Mouse (Mus musculus) telencephalon, adult 2 months (tissue): Measurements from ENCODE around the gene Prelp.
"Not testable (repeated sequence)": the region's sequence is repeated elsewhere in the genome, so short reads cannot be mapped to it uniquely, and the experiment has no call there.

ENCODE experiments used
- DNase-seq: peaks from one replicate; pipeline ENCODE4 v3.0.0-alpha.2; 2011; ENCODE audit warnings: low read depth, low spot score

The Prelp gene

DNA sequence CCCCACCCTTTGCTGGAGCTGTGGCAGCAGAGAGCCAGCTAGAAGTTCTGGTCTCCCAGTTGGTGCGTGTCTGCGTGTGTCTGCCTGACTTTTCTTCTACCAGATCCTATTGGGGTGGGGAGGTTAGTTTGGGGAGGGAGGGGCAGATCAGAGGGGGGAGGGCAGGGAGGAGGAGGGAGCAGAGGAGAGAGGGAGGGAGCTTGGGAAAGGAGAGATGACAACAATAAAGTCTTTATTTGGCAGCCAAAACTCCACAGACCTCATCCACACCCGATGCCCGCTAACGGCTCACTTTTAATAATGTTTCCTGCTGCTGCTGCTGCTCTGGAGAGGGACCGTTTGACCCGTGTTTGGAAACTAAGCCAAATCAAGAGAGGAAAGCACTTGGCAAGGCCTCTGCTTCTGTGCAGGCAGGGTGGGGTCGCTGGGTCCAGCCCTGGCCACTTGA, at the start of gene Prelp:
Gene Prelp (minus strand): TSS at position 111 of the 448 bp plus-strand sequence.
- no peak for DNase-seq

- DNase-seq = no peak
Measured at GRCm38 (mm10) chr1:133969427-133969826, 48.2 kb upstream of the Prelp start.

DNA sequence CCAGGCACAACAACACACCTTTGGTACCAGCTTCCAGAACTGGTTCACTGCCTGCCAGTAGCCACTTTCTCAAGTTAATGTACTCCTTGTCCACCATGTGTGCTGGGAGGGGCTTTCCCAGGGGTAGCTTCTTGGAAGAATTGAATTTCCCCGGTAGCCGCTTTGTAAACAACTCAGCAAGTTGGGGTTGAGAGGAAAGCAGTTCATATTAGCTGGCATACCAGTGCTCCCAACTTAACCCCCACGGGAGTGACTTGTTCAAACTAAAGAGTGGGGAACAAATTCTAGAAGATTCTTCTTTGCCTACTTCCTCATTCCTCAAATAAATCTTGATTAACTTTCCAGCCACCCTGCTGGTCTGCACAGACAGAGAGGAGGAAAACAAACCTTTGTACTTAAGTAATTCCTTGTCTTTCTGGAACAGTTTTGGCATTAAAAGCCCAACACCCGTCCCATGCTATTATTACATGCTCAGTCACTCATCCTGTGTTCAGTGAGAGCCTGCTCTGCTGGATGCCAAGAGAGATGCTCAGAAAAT, 47.6 kb upstream of the Prelp start:
- DNase-seq = no peak

DNA sequence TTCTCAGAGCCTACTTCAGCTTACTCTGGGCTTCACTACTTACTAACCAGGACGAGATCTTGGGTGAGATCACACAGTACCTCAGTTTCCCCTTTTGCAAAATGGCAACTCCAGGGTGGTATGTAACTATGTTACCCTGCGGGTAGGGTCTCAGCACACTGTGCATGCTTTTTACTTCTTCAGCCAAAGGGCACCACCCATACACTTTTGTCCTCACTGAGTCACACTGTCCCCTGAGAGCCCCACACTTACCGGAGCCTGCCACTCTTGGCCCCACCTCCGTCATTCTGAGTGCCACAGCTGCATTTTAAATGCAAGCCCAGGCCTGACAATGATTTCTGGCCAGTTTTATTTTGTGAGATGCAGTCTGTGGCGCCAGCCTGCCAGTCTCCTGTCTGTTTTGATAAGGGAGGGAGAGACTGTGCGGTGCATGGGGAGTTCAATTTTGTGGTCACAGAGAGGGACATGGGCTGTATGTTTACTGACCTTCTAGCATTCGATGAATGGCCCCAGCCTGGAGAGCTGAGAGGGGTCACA, 46.3 kb upstream of the Prelp start:
- DNase-seq = no peak

DNA sequence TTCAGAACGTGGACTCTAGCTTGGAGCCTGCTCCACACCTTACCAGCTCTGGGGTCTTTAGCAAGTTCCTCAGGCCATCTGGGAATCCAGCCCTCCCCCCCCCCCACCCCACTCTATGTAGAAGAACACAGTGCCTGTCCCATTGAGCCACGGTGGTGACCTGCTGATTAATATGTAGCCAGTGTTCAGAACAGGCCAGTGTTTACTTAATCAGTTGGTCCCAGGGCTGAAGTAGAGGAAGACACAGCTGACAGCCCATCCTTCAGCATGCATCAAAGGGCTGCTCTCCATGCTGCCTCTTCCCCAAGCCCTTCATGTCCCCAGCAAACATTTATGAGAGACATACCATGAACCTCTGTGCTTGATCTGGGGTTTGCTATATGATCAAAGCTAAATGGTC, 44.8 kb upstream of the Prelp start:
- no peak for DNase-seq

DNA sequence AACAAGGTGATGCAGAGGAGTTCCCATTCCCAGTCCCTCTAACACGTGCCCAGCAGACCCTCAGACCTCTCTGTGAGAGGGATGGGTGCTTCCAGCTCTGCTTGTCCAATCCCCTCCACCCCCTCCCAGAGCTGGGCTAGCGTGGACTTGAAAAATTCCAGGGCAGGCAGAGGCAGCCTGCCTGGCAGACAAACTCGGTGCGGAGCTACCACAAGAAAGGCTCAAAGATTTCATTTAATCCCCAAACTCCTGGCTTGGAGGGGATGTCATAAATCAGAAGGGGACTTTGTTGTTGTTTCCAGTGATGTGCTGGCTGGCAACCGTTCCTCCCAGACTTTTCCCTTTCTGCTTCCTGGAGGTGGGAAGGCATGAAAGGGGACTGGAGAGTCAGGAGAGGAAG, 44.1 kb upstream of the Prelp start:
- DNase-seq = no peak

- DNase-seq = no peak
Measured at GRCm38 (mm10) chr1:133964742-133965141, 43.5 kb upstream of the Prelp start.

- not testable (repeated sequence) for DNase-seq
Measured at GRCm38 (mm10) chr1:133963578-133963977, 42.4 kb upstream of the Prelp start.

DNA sequence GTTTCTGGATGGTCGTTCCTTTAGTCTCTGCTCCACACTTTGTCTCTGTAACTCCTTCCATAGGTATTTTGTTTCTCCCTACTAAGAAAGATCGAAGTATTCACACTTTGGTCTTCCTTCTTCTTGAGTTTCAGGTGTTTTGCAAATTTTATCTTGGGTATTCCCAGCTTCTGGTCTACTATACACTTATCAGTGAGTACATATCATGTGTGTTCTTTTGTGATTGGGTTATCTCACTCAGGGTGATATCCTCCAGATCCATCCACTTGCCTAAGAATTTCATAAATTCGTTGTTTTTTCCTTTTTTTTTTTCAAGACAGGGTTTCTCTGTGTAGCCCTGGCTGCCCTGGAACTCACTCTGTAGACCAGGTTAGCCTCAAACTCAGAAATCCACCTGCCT, 41.9 kb upstream of the Prelp start:
- DNase-seq = not testable (repeated sequence)

- no peak for DNase-seq
Measured at GRCm38 (mm10) chr1:133961281-133962134, 40.3 kb upstream of the Prelp start.

DNA sequence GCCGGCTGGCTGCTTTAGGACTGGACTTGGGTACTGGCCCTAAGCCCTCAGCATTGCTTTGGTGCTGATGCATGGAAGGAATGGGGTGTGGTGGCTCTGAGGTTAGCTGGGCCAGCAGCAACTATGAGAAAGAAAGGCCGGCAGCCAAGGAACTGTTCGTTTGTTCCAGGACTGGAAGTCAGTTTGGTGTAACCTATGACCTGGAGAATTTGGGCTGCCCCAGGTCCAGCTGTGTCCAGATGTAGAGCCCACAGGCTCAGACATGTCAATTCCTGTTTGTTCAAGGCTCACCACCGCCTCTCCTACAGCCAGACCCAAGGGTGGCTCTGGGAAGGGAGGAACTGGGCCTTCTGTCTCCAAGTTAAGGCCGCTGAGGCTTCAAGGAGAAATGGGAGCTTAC, 38.3 kb upstream of the Prelp start:
- DNase-seq = no peak

- no peak for DNase-seq
Measured at GRCm38 (mm10) chr1:133954009-133954408, 32.8 kb upstream of the Prelp start.

DNA sequence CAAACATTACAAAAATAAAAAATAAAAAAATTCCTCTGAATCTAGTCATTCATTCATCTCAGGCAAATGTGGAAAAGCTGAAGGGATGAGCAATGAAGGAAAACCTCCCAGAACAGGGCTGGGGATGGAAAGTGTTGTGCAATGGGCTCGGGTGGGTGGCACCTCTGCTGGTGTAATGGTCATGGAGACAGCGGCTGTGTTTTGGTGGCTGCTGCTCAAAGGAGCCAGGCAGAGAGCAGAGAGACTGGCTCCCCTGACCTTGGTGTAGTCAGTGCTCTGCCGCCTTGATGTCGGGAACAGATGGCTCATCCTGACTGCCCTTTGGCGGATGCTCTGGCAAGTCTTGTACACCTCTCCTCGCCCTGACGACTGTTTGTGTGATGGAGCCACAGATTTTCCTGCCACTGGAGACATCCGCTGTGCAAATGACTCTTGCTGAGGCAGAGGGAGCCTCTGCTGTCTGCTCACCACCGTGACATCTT, 32.1 kb upstream of the Prelp start:
- no peak for DNase-seq

DNA sequence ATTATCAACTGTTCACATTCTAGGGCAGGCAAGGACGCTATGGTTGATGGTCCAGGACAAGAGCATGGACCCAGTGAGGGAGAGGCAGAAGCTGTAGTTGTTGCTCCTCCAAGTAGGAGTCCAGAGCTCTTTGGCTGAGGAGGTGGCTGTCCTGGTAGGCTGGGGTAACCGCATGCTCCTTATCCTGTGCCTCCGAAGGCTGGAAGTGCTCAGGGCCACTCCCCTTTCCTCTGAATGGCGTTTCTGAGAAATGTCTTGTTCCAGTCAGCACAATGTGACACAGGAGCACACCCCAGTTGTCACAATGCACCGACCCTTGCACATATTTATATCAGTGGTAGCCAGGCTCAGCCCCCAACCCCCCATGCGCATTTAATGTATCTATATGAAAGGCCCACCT, 30.4 kb upstream of the Prelp start:
- no peak for DNase-seq

DNA sequence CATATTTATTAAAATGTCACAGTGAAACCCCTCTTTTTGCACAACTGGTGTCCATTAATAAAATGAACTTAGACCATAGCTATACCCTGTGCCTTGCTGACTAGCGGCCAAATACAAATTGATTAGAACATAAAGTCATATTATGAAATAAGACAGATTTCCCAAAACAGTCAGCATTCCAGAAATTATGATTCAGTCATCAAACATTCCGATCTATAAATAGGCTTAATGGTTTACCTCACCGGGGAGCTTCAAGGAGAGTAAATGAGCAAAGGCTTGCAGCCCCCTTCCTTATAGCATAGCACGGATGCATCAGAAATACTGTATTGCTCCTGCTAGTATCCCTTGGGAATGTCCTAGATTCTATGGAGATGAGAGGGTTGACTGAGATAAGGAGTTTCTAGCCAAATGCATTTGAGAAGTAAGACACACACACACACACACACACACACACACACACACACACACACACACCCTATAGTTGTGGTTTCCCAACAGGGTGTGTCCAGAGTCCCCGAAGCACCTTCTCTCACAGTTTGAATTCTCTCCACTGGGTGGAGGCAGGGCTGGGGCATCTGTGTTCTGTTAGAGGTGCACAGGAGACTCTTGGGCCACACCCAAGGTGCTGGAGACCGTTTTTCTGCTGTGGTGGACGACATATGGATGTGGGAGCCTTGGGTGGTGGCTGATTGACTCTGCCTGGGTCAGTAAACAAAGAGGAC, 29.0 kb upstream of the Prelp start:
- no peak for DNase-seq

DNA sequence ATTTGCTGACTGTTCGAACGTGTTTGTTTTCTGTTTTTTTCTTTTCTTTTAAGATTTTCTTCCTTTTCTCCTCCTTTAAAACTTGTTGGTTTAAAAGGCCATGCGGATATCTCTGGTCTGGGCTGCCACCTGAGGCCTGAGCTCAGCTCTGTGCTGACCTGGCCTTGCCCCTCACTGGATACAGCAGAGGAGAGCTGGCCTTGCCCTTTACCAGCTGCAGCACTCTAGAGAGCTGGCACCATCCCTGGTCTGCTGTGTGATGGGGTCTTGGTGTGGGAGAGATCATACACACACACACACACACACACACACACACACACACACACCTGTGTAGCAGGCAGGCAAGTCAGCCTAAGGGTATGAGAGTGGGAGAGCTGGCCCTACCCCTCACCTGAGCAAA, 23.9 kb upstream of the Prelp start:
- DNase-seq = no peak

GRCm38 (mm10) chr1:133941904-133942303, 20.7 kb upstream of the Prelp start:
- DNase-seq = no peak

GRCm38 (mm10) chr1:133941158-133941860, 20.1 kb upstream of the Prelp start:
- no peak for DNase-seq

- no peak for DNase-seq
Measured at GRCm38 (mm10) chr1:133940481-133941092, 19.4 kb upstream of the Prelp start.

DNA sequence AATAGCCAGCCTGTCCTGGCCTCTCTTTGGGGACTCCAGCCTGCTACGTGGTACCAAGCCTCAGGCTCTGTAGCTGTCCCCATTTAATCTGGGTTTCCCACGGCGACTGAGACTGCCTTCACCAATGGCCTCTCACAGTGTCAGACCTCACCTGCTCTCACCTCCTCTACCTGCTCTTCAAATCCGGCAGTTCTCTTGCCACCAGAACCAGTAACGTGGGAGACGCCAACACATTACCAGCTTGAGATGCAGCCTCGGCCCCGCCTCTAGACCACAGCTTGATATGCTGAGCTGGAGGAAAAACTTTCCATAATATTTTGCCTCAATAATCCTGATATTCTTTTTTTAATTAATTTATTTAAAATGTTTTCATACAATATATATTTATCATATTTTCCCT, 18.5 kb upstream of the Prelp start:
- no peak for DNase-seq

DNA sequence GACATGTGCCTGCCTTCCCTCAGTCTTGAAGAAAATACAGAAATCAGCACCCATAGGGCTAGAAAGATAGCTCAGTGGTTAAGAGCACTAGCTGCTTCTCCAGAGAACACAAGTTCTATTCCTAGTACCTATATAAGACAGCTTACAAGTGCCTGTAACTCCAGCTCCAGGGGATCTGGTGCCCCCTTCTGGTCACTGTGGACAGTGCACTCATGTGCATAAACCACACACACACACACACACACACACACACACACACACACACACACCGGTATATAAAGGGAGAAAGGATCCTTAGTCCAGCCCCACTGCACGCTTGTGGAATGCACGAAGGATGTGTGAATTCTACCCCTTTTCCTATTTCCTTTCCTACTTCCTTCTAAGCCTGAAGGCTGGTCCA, 15.0 kb upstream of the Prelp start:
- DNase-seq = no peak
